Mouse (Mus musculus) forebrain, embryonic 10.5 days (tissue): ENCODE data around the gene Fign. TPM values are rescaled to one million over a fixed set of nuclear protein-coding genes. Genes with fewer than 3 reads are reported as not detected.
A peak's percentile ranks its signal among the peaks of the same experiment; 100 is the strongest.

ENCODE experiments used
- DNase-seq: peaks from one replicate; pipeline ENCODE4 v3.0.0-alpha.2; 2017; ENCODE audit warnings: low spot score; ENCODE audit errors: extremely low spot score
- H3K27ac ChIP-seq: fragments of 300-500 bp; sonication (generic); 2 replicates; pipeline ENCODE4 v1.5.1; 2016; ENCODE audit warnings: mild to moderate bottlenecking
- H3K27me3 ChIP-seq: fragments of 300-500 bp; sonication (generic); 2 replicates; pipeline ENCODE4 v1.6.1; 2016; ENCODE audit warnings: mild to moderate bottlenecking; ENCODE audit not compliant: poor library complexity, severe bottlenecking
- H3K36me3 ChIP-seq: fragments of 300-500 bp; sonication (generic); replicated peaks from 2 replicates; pipeline ENCODE4 v1.6.1; 2016; ENCODE audit warnings: mild to moderate bottlenecking, moderate library complexity
- H3K4me1 ChIP-seq: fragments of 300-500 bp; sonication (generic); 2 replicates; pipeline ENCODE4 v1.6.1; 2016
- H3K4me3 ChIP-seq: fragments of 300-500 bp; sonication (generic); 2 replicates; pipeline ENCODE4 v1.5.1; 2016; ENCODE audit warnings: mild to moderate bottlenecking, moderate library complexity
- H3K9me3 ChIP-seq: fragments of 300-500 bp; sonication (generic); 2 replicates; pipeline ENCODE4 v1.6.1; 2016; ENCODE audit warnings: mild to moderate bottlenecking, moderate library complexity
- WGBS: fragments of 180-500 bp; shearing (Covaris S2); methylation state at CpG from one replicate; pipeline ENCODE4 v1.1.7; 2016; 5-methylcytosine and 5-hydroxymethylcytosine counted together
- polyA plus RNA-seq: library from polyadenylated mRNA; unstranded; fragments of >200 nt; fragmentation: Nextera tagmentation; extraction: Ambion mirVana; gene quantifications from 2 replicates; pipeline ENCODE4 v1.2.1, GENCODE M21; 2016

Gene Fign
- polyA plus RNA-seq, 1 experiment from 2014 or later: 12.9 TPM

DNA sequence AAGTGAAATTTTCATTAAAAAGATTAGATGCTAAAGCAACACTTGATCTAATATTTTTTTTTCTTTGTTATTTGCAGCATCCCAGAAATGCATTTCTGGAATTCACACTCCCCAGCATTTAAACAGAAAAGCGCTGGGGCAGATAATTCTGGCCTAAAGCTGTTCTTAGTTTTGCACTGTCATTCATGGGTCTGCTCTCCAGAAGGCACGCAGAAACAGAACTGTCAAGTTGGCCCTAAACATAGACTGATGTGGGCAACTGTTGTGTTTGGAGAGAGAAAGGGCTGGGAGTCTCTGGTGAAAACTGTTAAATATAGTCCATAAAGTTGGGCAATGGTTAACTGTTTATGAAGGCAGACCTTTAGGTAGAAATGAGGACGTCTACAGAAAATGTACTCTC, 62.4 kb downstream of the Fign start:
- no peak for DNase-seq
- Histone ChIP-seq H3K4me1 (peaks cover 6% of the 10 kb centered on the region; the same call in 1 of the 2 replicates), H3K27ac (no peak overlapping the region), H3K36me3 (no peaks in the 10 kb centered on the region), H3K4me3 (no peak overlapping the region), H3K27me3 (no peaks in the 10 kb centered on the region), H3K9me3 (no peaks in the 10 kb centered on the region)
- 66% methylated on average over 3 of the region's 3 CpGs for WGBS

DNA sequence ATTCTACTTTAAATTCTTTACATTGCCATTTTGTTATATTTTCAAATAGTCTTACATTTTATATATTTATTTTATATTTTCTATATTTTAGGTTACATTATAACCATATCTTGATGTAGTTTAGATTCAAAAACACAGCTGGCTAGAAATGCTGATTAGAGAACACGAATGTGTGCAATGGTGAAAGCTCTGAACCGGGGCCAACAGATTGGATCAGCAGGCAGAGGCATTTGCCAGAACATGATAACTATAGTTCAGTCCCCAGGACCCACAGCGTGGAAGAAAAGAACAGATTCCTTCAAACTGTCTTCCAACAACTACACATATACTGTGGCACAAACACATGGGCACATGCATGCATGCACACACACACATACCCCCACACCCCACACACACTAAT, 64.0 kb downstream of the Fign start:
- no peaks in the 10 kb centered on the region for H3K36me3 ChIP-seq
- no peak overlapping the region for H3K4me3 ChIP-seq
- no peak overlapping the region for H3K27ac ChIP-seq
- no peaks in the 10 kb centered on the region for H3K27me3 ChIP-seq
- no peak for DNase-seq
- H3K4me1 ChIP-seq: peaks cover 6% of the 10 kb centered on the region; the same call in 1 of the 2 replicates
- WGBS: 95% methylated on average over 3 of the region's 3 CpGs
- H3K9me3 ChIP-seq: no peaks in the 10 kb centered on the region

DNA sequence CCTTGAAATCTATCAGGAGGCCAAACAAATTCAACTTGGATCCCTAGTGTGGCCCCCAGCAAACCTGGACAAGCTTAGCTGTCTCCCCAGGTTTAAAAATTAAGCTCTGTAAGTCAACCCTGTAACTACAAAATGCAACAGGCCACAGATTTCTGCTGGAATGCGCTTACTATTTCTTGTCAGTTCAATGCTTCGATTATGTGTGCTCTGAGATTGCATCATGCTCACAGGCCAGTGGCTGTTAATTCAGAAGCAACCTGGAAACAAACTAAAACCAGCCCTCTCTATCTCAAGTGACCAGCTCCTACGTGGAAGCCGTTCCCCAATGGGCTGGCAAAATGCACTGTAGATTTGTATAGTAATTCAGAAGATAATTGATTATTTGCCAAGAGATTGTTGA, 71.9 kb downstream of the Fign start:
- no peaks in the 10 kb centered on the region for H3K9me3 ChIP-seq
- peaks cover 4% of the 10 kb centered on the region; the same call in 1 of the 2 replicates for H3K4me1 ChIP-seq
- H3K27ac ChIP-seq: no peak overlapping the region
- H3K27me3 ChIP-seq: no peaks in the 10 kb centered on the region
- WGBS: 89% methylated on average over 4 of the region's 4 CpGs
- no peak for DNase-seq
- H3K36me3 ChIP-seq: no peaks in the 10 kb centered on the region
- H3K4me3 ChIP-seq: no peak overlapping the region

DNA sequence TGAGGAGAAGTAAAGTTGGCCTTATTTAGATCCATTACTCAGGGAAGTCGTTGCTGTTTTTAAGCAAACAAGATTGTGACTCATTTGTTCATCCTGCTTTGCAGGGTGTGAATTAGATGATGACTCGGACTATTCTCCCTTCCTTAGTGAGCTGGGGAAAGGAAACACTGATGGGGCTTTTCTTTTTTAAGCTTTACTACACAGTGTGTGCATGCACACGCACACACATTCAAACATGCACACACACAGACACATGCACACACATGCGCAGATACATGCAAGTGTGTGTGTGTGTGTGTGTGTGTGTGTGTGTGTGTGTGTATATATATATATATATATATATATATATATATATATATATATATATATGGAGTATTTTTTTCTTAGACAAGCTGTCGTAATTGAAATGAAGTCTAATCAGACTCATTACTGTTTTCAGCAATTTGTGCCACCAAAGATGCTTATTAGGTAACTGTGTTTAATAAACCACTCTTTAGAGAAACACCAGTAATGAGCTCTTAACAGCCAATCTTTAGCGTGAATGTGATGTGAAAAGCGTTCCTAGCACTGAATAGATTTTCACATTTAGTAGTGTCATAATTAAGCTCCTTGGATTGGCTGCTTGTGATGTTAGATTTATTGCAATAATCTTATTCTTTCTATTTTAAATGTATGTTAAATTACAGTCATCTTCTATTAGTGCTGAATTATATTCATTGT, 103.4 kb downstream of the Fign start:
- Histone ChIP-seq H3K4me3 (no peak overlapping the region), H3K9me3 (no peaks in the 10 kb centered on the region), H3K4me1 (no peaks in the 10 kb centered on the region), H3K36me3 (no peaks in the 10 kb centered on the region), H3K27ac (no peak overlapping the region), H3K27me3 (no peaks in the 10 kb centered on the region; the same call in 1 of the 2 replicates)
- WGBS: 84% methylated on average over 7 of the region's 7 CpGs
- no peak for DNase-seq

DNA sequence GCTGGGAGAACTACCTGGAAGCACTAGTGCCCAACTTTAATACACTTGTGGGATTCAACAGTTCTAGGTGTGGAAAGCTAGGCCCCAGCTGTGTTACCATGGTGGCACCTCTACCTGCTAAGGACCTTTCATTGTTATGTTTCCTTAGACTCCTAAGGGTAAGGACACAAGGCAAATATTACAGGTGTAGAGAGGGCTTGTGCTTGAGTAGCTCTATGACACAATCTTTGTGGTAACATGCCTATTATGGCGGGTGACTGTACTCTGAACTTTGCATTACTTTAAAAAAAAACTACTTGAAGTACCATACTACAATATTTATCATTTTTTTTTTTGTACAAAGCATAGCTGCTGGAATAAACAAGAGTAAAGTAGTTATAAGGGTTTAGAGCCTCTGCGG, 112.4 kb downstream of the Fign start:
- Histone ChIP-seq H3K27me3 (peaks cover 22% of the 10 kb centered on the region; the same call in 1 of the 2 replicates), H3K4me3 (no peak overlapping the region), H3K36me3 (peaks cover 3% of the 10 kb centered on the region), H3K4me1 (peaks cover 20% of the 10 kb centered on the region), H3K9me3 (no peaks in the 10 kb centered on the region), H3K27ac (no peak overlapping the region)
- WGBS: 93% methylated on average over 2 of the region's 2 CpGs
- no peak for DNase-seq

DNA sequence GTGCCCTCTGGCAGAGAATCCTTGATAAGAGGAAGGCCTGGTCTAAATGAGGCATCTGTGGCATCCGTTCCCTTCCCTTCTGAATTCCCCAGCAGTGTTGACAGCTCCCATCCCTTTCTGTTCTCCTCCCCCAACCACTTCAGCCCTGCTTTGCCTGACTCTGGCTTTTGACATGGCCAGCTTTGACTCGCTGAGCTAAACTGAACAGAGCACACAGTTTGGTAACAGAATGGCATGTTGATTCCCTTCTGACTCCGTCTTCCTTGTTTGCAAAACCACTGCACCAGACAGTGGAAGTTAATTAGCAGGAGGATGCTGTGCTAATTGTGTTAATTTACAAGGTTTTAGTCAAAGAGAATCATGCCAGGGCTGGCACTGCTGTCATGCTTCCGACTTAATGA, 115.5 kb downstream of the Fign start:
- DNase-seq: no peak
- Histone ChIP-seq H3K27ac (no peak overlapping the region), H3K9me3 (no peaks in the 10 kb centered on the region; the same call in 1 of the 2 replicates), H3K4me3 (no peak overlapping the region), H3K4me1 (peaks cover 20% of the 10 kb centered on the region), H3K36me3 (peaks cover 29% of the 10 kb centered on the region), H3K27me3 (peaks cover 44% of the 10 kb centered on the region; the same call in 1 of the 2 replicates)
- WGBS: 15% methylated on average over 4 of the region's 4 CpGs

DNA sequence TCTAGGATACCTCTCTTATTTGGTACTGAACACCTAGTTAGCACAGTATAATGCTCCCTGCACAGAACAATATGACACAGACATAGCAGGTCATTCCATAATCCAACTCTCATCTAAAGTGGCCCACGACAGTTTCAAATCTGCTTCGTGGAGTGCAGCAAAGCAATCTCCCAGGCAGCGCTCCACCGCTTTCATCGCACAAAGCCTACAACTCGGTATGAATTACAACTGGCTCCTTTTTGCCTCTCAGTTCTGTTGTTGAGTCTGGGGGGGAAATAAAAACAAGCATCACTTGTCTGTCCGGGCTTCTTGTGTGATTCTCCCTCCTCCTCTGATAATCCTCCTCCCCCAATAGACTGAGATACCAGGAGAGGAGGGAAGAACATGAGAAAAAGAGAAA, 116.4 kb downstream of the Fign start:
- DNase-seq: no peak
- peaks cover 49% of the 10 kb centered on the region; the same call in 1 of the 2 replicates for H3K27me3 ChIP-seq
- H3K9me3 ChIP-seq: no peaks in the 10 kb centered on the region; the same call in 1 of the 2 replicates
- H3K4me1 ChIP-seq: peaks cover 25% of the 10 kb centered on the region
- H3K36me3 ChIP-seq: peaks cover 29% of the 10 kb centered on the region
- 60% methylated on average over 7 of the region's 7 CpGs for WGBS
- H3K4me3 ChIP-seq: no peak overlapping the region
- no peak overlapping the region for H3K27ac ChIP-seq

DNA sequence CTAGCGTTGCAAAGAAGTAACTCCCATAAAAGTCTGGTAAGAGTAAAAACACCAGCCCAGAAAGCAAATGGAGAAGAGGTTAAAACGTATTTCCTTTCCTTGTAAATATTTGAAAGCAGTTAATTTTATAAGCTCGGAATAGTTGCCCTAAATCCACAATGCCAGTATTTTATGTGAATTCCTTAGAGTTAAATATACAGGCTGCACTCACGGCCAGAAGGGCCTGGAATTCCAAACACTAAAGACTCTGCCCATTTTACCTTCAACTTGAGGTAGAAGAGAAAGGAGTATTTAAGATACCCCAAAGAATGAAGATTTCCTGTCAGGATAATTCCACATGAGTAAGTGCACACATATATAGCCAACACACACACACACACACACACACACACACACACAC, 128.2 kb downstream of the Fign start:
- Histone ChIP-seq H3K27ac (no peak overlapping the region), H3K36me3 (no peaks in the 10 kb centered on the region), H3K9me3 (no peaks in the 10 kb centered on the region), H3K27me3 (peaks cover 45% of the 10 kb centered on the region), H3K4me1 (peaks cover 61% of the 10 kb centered on the region), H3K4me3 (no peak overlapping the region)
- DNase-seq: no peak
- WGBS: 69% methylated on average over 4 of the region's 4 CpGs

DNA sequence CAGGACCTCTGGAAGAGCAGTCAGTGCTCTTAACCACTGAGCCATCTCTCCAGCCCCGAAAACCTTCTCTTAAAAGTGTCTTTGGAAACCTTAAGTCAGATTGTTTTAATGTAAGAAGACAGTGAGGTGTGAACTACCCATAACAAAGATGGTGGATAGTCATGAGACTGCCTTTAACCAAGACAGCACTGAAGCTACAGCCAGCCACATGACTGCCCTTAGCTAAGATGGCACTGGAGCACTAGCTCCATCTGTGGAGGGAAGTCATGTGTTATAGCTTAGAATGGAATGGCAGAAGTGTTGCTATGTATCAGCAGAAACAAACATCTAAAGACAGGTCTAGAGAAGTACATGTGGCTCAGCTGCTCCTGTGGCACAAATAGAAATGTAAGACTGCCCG, 166.8 kb downstream of the Fign start:
- 95% methylated on average over 2 of the region's 2 CpGs for WGBS
- no peak for DNase-seq
- Histone ChIP-seq H3K4me1 (peaks cover 18% of the 10 kb centered on the region), H3K27ac (no peak overlapping the region), H3K36me3 (no peaks in the 10 kb centered on the region), H3K4me3 (no peak overlapping the region), H3K27me3 (no peaks in the 10 kb centered on the region), H3K9me3 (no peaks in the 10 kb centered on the region)

DNA sequence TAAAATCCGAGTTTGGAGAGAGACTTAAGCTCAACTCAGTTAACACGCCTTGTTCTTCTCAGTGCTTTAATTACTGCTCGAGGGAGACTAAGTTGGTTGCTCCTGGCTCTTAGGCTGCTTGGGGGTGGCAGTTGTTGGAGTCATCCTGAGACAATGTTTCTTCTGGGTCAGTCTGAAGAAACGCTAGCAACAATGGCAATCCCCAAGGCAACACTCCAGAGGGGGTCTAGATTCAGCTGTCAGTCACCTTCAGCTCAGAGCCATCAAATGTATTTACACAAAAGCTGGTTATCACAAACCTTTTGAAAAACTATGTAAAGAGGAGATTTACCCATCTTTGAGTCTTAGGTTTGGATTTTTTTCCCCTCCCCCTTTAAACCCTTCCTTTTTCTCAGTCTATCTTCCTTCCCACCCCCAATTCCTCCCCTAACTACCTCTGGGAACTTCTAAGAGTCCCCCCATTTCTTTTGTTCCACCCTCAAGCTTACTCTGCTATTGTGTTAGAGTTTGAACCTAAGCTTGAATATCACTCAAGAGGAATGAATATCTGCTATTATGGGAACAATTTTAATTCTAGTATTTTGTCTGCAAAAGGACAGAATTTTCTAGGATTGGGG, 171.2 kb downstream of the Fign start:
- Histone ChIP-seq H3K4me1 (peaks cover 27% of the 10 kb centered on the region), H3K9me3 (no peaks in the 10 kb centered on the region), H3K27me3 (no peaks in the 10 kb centered on the region), H3K27ac (0 out of 2 replicates have a peak overlapping the region, but pooled peaks have one; percentile 40), H3K36me3 (no peaks in the 10 kb centered on the region), H3K4me3 (no peak overlapping the region)
- 2% methylated on average over 4 of the region's 4 CpGs for WGBS
- no peak for DNase-seq

DNA sequence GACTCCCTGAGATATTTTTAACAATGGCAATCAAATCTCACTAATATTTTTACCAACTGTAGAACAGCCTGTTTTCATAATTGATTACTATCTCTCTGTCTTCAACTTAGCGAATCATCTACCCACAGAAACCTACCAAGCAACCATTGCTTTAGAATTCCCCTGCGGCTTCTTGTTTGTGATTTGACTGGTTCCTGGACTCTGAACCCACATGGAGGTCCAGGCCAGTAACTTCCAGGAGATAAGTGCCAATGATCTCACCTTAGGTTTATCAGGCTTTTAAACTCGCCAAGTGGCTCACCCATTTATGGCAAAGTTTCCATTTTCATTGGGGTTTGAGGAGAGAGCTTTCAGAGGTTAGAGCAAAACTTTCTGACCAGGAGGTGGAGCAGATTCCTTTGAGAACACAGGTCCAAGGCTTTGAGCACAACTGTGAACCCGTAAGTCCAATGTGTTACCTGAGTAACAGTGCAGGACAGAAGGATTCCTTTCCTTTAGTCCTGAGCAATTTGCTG, 172.1 kb downstream of the Fign start:
- peaks cover 27% of the 10 kb centered on the region for H3K4me1 ChIP-seq
- no peak for DNase-seq
- H3K27me3 ChIP-seq: no peaks in the 10 kb centered on the region
- no peaks in the 10 kb centered on the region for H3K9me3 ChIP-seq
- WGBS: 72% methylated on average over 4 of the region's 4 CpGs
- H3K27ac ChIP-seq: no peak overlapping the region; the same call in 1 of the 2 replicates
- no peak overlapping the region for H3K4me3 ChIP-seq
- H3K36me3 ChIP-seq: no peaks in the 10 kb centered on the region
